Mouse (Mus musculus): Measurements from ENCODE around the gene Ccdc191. TPM values are rescaled to one million over a fixed set of nuclear protein-coding genes. Genes with fewer than 3 reads are reported as not detected.

The Ccdc191 gene
- polyA plus RNA-seq, 1 experiment = 0.98 TPM

DNA sequence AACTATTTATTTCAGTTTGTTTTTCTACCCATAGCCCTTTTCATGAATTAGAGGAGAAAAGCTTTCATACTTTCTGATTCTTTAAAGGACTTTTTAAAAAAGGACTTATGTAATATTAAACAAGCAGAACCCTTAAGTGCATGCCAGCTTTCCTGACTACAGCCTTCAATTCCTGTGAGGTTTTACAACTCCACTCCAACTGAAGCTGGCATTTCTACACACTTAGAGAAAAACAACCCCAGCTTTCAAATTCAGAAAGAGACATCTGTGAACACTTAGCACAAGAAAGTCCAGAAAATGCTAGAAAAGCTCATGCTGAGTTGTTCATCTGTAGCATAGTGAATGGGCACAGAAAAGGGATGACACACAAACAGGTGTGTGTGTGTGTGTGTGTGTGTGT lies 19.8 kb upstream of the Ccdc191 start:
- TF ChIP-seq MAX (IDR thresholded peaks at IDR 0.05) (no peak), USF1 (IDR thresholded peaks at IDR 0.05; ENCODE audit: low read depth) (no peak), MYOG (IDR thresholded peaks at IDR 0.05; ENCODE audit: control insufficient read depth, extremely low read depth, insufficient read length) (no peak)
- H3K36me3 ChIP-seq (ENCODE audit: control insufficient read depth, insufficient read depth) = peaks cover 73% of the 10 kb centered on the region
- H3K27me3 ChIP-seq (ENCODE audit: control insufficient read depth, insufficient read depth, insufficient read length) = no peaks in the 10 kb centered on the region
- H3K4me3 ChIP-seq (ENCODE audit: insufficient read depth, poor library complexity, severe bottlenecking) = no peak overlapping the region
- H3K79me2 ChIP-seq (ENCODE audit: control insufficient read depth, insufficient read depth) = peaks cover 4% of the 10 kb centered on the region
- no peaks in the 10 kb centered on the region for H3K79me3 ChIP-seq (ENCODE audit: low read depth)
- no peak overlapping the region for H3ac ChIP-seq (ENCODE audit: control insufficient read depth, insufficient read length, low read depth)

DNA sequence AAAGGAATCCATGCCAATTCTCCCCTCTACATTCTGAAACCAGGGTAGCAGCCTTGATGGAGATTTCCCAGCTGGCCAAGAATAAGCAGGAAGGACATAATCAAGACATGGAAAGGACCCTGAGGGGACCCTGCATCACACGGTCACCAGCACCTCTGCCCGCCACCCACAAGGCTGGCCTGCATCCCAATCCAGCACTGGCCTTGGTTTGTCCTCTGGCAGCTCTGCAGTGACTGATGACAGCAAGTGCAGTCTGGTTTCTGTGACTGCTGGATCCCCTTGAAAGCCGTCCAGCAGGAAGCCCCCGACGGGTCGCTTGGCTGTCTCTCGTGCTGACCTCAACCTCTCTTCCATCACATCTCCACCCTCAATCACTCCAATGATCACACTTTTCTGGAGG lies 18.2 kb upstream of the Ccdc191 start:
- TF ChIP-seq MYOD1 (IDR thresholded peaks at IDR 0.05; ENCODE audit: control insufficient read depth, insufficient read length, low read depth) (no peak), CEBPB (IDR thresholded peaks at IDR 0.05; ENCODE audit: low read depth) (no peak), USF1 (IDR thresholded peaks at IDR 0.05; ENCODE audit: low read depth) (no peak), MYOG (IDR thresholded peaks at IDR 0.05; ENCODE audit: control insufficient read depth, extremely low read depth, insufficient read length) (no peak), MAX (IDR thresholded peaks at IDR 0.05) (no peak)
- H3K79me2 ChIP-seq (ENCODE audit: control insufficient read depth, insufficient read depth) = peaks cover 4% of the 10 kb centered on the region
- no peaks in the 10 kb centered on the region for H3K27me3 ChIP-seq (ENCODE audit: control insufficient read depth, insufficient read depth, insufficient read length)
- no peak overlapping the region for H3ac ChIP-seq (ENCODE audit: control insufficient read depth, insufficient read length, low read depth)
- H3K4me3 ChIP-seq (ENCODE audit: insufficient read depth, poor library complexity, severe bottlenecking) = no peak overlapping the region
- H3K79me3 ChIP-seq (ENCODE audit: low read depth) = no peaks in the 10 kb centered on the region
- H3K36me3 ChIP-seq (ENCODE audit: control insufficient read depth, insufficient read depth) = peaks cover 88% of the 10 kb centered on the region

DNA sequence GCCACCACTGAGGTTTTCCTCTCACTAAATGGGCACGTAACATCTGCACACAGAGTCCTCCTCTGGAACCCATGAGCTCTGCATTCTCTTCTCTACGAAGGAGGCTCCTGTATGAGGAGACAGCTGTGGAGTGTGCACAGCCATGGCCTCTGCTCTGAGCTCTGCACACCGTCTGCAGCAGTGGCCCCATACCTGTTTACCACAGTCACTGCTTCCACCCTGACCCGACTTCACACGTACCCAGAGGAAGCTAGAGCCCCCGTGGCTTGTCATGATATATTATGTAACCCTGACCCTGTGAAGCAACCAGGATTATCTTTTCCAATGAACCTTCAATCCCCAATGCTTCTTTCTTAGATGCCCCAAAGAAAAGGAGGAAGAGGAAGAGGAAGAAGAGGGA lies 9.8 kb upstream of the Ccdc191 start:
- H3K4me3 ChIP-seq (ENCODE audit: insufficient read depth, poor library complexity, severe bottlenecking) = no peak overlapping the region
- peaks cover 56% of the 10 kb centered on the region for H3K36me3 ChIP-seq (ENCODE audit: control insufficient read depth, insufficient read depth)
- peaks cover 54% of the 10 kb centered on the region for H3K79me2 ChIP-seq (ENCODE audit: control insufficient read depth, insufficient read depth)
- H3ac ChIP-seq (ENCODE audit: control insufficient read depth, insufficient read length, low read depth) = no peak overlapping the region
- no peak for TF ChIP-seq FOSL1 (IDR thresholded peaks at IDR 0.05; ENCODE audit: insufficient read depth, low read length, poor library complexity, severe bottlenecking)
- no peaks in the 10 kb centered on the region for H3K27me3 ChIP-seq (ENCODE audit: control insufficient read depth, insufficient read depth, insufficient read length)
- peaks cover 33% of the 10 kb centered on the region for H3K79me3 ChIP-seq (ENCODE audit: low read depth)

DNA sequence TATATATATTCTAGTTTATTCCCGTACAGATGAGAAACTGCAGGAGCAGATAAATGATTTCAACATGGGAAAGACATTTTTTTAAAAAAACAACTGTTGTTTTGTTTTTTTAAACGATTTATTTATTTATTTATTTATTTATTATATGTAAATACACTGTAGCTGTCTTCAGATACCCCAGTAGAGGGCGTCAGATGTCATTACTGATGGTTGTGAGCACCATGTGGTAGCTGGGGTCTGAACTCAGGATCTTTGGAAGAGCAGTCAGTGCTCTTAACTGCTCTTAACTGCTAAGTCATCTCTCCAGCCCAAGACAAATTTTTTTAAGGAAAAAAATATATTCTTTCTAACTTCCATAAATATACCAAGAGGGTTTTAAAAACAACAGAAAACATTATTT lies 8.0 kb upstream of the Ccdc191 start:
- Histone ChIP-seq H3K27me3 (ENCODE audit: control insufficient read depth, insufficient read depth, insufficient read length) (no peaks in the 10 kb centered on the region), H3ac (ENCODE audit: control insufficient read depth, insufficient read length, low read depth) (no peak overlapping the region), H3K79me2 (ENCODE audit: control insufficient read depth, insufficient read depth) (peaks cover 72% of the 10 kb centered on the region), H3K79me3 (ENCODE audit: low read depth) (peaks cover 50% of the 10 kb centered on the region), H3K36me3 (ENCODE audit: control insufficient read depth, insufficient read depth) (peaks cover 51% of the 10 kb centered on the region), H3K4me3 (ENCODE audit: insufficient read depth, poor library complexity, severe bottlenecking) (no peak overlapping the region)
- TF ChIP-seq CEBPB (IDR thresholded peaks at IDR 0.05; ENCODE audit: low read depth) (no peak), MYOG (IDR thresholded peaks at IDR 0.05; ENCODE audit: control insufficient read depth, extremely low read depth, insufficient read length) (no peak), MYOD1 (IDR thresholded peaks at IDR 0.05; ENCODE audit: control insufficient read depth, insufficient read length, low read depth) (no peak), MAX (IDR thresholded peaks at IDR 0.05) (no peak), USF1 (IDR thresholded peaks at IDR 0.05; ENCODE audit: low read depth) (no peak), CTCF (IDR thresholded peaks at IDR 0.05; ENCODE audit: control insufficient read depth, insufficient read depth, insufficient read length) (no peak), FOSL1 (IDR thresholded peaks at IDR 0.05; ENCODE audit: insufficient read depth, low read length, poor library complexity, severe bottlenecking) (no peak)

DNA sequence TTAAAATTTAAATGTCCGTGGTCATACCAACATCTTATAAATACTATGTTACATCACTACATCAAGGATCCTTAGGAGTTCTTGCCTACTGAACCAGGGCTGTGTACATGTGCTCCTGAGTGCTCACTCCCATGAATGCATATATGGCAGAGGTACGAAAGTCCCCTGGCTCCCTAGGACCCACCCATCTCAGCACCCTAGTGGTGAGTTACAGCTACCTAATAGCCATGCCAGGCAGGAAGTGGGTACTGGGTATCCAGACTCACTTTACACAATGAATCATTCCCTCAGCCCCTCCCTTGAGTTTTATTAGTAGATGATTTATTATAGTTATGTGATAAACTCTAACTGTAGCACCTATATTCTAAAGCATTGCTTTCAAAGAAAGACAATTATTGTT lies 7.3 kb upstream of the Ccdc191 start:
- Histone ChIP-seq H3K27me3 (ENCODE audit: control insufficient read depth, insufficient read depth, insufficient read length) (no peaks in the 10 kb centered on the region), H3K36me3 (ENCODE audit: control insufficient read depth, insufficient read depth) (peaks cover 48% of the 10 kb centered on the region), H3K4me3 (ENCODE audit: insufficient read depth, poor library complexity, severe bottlenecking) (no peak overlapping the region), H3ac (ENCODE audit: control insufficient read depth, insufficient read length, low read depth) (no peak overlapping the region), H3K79me3 (ENCODE audit: low read depth) (peaks cover 57% of the 10 kb centered on the region), H3K79me2 (ENCODE audit: control insufficient read depth, insufficient read depth) (peaks cover 79% of the 10 kb centered on the region)
- TF ChIP-seq MAX (IDR thresholded peaks at IDR 0.05) = no peak
- TF ChIP-seq MYOD1 (IDR thresholded peaks at IDR 0.05; ENCODE audit: control insufficient read depth, insufficient read length, low read depth) = no peak
- no peak for TF ChIP-seq MYOG (IDR thresholded peaks at IDR 0.05; ENCODE audit: control insufficient read depth, extremely low read depth, insufficient read length)

DNA sequence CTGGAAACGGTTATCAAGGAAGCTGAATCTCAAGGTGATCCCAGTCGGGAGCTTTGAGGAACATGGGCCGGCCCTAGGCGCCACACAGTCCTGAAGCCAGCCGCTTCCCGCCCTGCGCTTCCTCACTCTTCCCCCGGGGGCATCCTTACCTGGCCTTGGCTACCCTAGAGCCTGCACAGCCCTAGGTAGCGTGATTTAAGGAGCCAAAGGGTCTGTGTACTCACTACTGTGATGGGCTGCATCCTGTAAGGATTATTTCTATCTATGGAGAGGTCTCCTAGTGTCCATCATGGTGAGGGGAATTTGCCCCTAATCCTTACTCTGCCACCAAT lies 371 bp downstream of the Ccdc191 start:
- Histone ChIP-seq H3K27me3 (ENCODE audit: control insufficient read depth, insufficient read depth, insufficient read length) (no peaks in the 10 kb centered on the region), H3K36me3 (ENCODE audit: control insufficient read depth, insufficient read depth) (peaks cover 12% of the 10 kb centered on the region), H3K79me2 (ENCODE audit: control insufficient read depth, insufficient read depth) (peaks cover 57% of the 10 kb centered on the region), H3K4me3 (ENCODE audit: insufficient read depth, poor library complexity, severe bottlenecking) (peak overlapping the region; percentile 67), H3ac (ENCODE audit: control insufficient read depth, insufficient read length, low read depth) (peak overlapping the region; percentile 46), H3K79me3 (ENCODE audit: low read depth) (peaks cover 43% of the 10 kb centered on the region)
- no peak for TF ChIP-seq CEBPB (IDR thresholded peaks at IDR 0.05; ENCODE audit: low read depth)
- no peak for TF ChIP-seq FOSL1 (IDR thresholded peaks at IDR 0.05; ENCODE audit: insufficient read depth, low read length, poor library complexity, severe bottlenecking)
- no peak for TF ChIP-seq MAX (IDR thresholded peaks at IDR 0.05)

DNA sequence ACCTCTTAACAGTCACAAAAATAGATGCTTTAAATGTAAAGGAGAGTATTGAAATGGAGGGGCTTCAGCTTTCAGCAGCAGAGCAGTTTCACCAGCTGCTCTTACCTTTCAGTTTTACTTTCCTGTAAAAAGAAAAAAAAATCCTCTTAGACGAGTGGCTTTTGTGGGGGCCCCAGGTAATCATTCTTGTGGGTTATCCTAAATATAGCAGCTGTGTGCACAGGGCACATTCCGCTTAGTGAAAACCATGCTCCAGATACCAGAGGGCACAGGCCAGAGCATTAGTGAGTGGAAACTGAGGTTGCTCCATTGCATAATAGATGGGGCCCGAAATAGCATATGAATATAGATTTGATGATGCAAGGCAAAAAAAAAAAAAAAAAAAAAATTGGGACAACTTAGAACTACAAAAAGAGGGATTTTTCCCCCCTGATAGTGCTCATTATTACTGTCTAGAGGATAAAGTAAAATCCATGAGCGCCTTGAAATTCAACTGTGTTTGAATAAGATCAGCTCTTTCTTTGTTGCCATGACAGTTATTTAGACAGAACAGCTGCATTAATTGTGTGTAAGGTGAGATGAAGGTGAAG lies 1.2 kb downstream of the Ccdc191 start:
- Histone ChIP-seq H3K36me3 (ENCODE audit: control insufficient read depth, insufficient read depth) (peaks cover 3% of the 10 kb centered on the region), H3K27me3 (ENCODE audit: control insufficient read depth, insufficient read depth, insufficient read length) (no peaks in the 10 kb centered on the region), H3K4me3 (ENCODE audit: insufficient read depth, poor library complexity, severe bottlenecking) (no peak overlapping the region), H3K79me3 (ENCODE audit: low read depth) (peaks cover 35% of the 10 kb centered on the region), H3K79me2 (ENCODE audit: control insufficient read depth, insufficient read depth) (peaks cover 48% of the 10 kb centered on the region), H3ac (ENCODE audit: control insufficient read depth, insufficient read length, low read depth) (no peak overlapping the region)
- TF ChIP-seq USF1 (IDR thresholded peaks at IDR 0.05; ENCODE audit: low read depth) = no peak
- TF ChIP-seq MAX (IDR thresholded peaks at IDR 0.05) = no peak
- TF ChIP-seq MYOG (IDR thresholded peaks at IDR 0.05; ENCODE audit: control insufficient read depth, extremely low read depth, insufficient read length) = no peak
- TF ChIP-seq CTCF (IDR thresholded peaks at IDR 0.05; ENCODE audit: control insufficient read depth, insufficient read depth, insufficient read length) = no peak
- no peak for TF ChIP-seq CEBPB (IDR thresholded peaks at IDR 0.05; ENCODE audit: low read depth)
- TF ChIP-seq MYOD1 (IDR thresholded peaks at IDR 0.05; ENCODE audit: control insufficient read depth, insufficient read length, low read depth) = no peak
- no peak for TF ChIP-seq FOSL1 (IDR thresholded peaks at IDR 0.05; ENCODE audit: insufficient read depth, low read length, poor library complexity, severe bottlenecking)

Measured in C2C12 (cell line).